Mouse (Mus musculus) lung, postnatal 36 days (tissue): ENCODE data around the gene Grcc10.

ENCODE experiments used
- DNase-seq: peaks from one replicate; pipeline ENCODE4 v3.0.0; 2022; ENCODE audit warnings: mixed read lengths

Gene Grcc10

DNA sequence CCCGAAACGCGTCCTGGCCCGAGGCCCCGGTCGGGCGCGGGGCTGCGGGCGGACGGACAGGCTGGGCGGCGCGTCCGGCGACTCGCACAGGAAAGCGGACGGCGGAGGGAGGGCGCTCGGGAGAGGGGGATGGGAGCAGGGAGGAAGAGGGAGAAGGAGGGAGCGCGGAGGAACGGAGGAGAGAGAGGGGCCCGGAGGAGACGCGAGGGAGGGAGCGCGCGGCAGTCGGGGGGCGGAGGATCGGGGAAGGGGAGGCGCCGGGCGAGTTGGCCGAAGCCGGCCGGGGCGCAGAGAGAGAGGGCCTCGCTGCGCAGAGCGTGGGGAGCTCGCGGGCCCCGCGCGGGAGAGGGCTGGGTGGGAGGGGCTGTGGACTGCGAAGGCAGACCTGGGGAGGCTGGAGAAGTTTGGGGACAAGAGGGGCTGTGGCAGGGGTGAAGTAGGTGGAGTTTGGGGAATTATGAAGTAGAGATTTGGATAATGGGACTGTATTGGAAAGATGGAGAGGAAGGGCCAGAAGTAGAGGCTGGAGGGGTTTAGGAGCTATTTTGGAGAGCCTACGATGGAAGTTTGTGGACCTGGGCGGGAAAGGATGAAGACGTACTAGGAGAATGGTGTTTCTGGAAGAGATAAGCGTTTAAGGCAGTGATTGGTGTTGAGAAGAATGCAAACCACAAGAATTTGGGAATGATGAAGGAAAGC lies 15.6 kb upstream of the Grcc10 start:
- peak; percentile 85 for DNase-seq

DNA sequence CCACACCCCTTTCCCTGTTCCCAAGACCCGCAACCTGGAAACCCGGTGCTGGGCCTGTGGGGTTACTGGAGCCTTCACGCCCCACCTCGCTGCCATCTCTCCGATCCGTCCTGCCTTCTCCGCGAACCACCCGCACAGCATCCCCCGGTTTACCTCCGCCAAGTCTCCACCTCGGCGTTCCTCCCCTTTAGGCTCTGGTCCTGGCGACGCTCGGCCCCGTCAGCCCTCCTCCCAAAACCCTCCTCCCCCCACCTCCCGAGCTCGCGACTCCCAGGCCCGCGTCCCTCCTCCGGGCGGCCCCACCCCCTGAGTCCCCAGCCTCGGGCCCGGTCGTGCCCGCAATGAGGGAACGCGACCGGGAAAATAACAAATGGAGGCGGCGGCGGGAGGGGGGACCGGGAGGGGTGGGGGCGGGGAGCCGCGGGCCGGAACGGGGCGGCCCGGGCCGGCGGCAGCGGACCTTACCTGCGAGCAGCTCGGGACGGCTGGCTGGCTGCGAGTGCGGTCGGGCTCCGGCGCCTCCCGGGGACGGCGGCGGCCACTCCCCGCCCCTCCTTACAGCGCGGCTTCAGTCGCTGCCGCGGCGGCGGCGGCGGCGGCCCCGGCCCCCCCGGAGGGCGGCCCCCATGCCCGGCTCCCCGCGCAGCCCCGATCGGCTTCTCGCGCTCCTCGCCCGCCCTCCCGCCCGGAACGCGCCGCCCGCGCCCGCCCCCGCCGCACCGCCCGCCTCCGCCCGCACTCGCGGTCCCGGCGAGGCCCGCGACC lies 14.8 kb upstream of the Grcc10 start, which contains the start of the genes Gm45234 and Atn1:
Gene Gm45234, minus strand, starts transcription at position 191 of the 765 bp plus-strand sequence.
Gene Atn1, minus strand, starts transcription at position 694 of the 765 bp plus-strand sequence.
- peak; percentile 79 for DNase-seq

DNA sequence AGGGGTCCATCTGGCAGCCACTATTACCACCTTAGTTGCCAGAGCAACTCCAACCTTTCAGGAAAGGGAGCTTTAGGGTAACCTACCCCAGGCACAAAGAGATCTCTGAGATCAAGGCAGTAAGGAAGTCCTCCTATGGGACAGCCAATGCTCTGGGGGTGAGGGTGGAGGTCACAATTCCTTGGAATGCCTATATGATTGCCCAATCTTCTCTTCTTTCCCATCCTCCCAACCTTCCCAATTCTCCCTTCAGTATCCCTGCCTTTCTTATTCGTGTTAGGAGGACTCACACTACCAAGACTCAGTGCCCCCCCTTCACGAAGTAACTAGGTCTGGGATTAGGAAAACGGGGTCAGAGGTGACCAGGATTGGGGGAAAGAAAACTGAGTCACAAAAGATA lies 14.1 kb upstream of the Grcc10 start:
- no peak for DNase-seq

DNA sequence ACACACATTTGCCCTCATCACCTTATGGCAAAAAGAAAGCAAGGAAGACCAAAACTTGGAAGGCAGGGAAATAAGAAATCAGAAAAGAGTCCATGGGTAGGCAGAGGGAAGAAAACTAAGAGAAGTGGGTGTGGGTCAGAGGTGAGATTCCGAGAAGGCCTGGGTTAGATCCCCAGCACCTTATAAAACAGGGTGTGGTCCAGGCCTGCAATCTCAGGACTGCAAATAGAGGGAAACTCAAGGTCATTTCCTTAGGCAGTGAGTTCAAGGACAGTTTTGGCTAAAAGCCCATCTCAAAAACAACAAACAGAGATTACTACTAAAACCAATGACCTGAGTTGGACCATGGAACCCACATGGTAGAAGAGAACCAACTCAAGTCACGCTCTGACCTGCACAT lies 12.7 kb upstream of the Grcc10 start:
- no peak for DNase-seq

DNA sequence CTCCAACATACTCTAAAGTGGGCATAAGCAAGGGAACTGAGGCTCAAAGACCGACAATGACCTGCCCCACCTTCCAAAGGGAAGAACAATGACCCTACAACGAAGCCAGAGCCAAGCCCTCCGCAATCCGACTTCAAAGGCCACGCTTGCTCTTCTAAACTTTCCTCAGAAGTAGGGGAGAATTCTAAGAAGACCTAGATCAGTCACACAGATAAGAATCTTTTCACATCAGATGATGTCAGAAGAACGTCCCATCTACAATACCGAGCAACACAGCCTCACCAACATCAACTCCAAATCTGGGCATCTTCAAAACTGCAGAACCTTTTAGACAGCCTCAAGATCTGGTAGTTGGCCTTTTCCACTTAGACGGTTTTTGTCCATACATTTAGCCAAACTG lies 9.2 kb upstream of the Grcc10 start:
- no peak for DNase-seq

DNA sequence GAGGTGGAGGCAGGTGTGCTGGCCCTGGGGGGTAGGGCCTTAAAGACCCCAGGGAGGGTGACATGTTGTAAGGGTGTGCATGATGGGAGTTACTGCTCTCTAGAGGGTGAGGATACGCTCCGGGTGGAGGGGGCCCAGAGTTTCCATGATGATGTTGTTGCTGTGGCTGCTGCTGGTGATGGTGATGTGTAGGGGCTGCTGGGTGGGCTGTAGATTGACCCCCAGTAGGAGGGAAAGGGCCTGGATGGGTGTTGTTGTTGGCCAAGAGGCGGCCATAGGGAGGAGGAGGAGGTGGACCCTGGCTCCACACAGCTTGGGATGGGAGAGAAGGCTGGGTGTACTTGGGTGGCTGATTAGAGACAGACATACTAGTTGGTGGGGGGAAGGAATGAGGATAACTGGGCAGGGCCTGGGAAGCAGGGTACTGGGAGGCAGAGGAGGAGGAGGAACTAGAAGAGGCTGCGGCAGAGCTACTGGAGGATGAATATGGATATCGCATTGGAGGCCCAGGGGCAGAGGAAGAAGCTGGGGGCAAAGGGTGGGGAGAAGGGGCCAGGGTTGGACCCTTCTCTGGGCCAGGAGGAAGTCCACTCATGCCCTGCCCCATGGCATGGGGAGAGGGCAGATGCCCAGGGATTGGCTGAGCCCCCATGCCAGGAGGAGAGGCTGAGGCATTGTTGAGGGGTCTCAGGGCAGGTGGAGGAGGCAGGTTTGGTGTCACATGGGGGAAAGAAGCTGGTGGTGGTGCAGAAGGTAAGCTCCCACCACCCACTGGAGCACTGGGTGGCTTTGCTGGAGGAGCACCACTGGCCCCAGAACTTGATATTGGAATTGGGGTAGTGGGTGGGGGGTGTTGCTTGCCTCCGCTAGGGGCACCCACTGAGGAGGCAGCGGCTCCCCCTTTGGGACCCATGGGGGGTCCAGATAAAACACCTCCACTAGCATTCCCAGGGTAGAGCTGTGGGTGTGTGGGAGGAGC lies 5.8 kb upstream of the Grcc10 start:
- DNase-seq = no peak

DNA sequence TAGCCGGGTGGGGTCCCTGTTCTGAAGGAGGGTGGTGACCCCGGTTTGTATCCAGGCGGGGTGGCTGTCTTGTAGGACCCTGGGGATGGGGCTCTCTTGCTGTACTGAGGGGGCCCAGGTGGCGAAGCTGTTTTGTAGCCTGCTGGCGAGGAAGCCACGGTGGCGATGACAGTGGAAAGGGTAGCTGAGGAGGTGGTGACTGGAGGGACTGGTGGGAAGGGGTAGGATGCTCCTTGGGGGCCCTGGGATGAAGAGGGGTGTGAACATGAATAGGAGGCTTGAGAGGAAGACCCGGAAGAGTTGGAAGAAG lies 5.1 kb upstream of the Grcc10 start:
- no peak for DNase-seq

DNA sequence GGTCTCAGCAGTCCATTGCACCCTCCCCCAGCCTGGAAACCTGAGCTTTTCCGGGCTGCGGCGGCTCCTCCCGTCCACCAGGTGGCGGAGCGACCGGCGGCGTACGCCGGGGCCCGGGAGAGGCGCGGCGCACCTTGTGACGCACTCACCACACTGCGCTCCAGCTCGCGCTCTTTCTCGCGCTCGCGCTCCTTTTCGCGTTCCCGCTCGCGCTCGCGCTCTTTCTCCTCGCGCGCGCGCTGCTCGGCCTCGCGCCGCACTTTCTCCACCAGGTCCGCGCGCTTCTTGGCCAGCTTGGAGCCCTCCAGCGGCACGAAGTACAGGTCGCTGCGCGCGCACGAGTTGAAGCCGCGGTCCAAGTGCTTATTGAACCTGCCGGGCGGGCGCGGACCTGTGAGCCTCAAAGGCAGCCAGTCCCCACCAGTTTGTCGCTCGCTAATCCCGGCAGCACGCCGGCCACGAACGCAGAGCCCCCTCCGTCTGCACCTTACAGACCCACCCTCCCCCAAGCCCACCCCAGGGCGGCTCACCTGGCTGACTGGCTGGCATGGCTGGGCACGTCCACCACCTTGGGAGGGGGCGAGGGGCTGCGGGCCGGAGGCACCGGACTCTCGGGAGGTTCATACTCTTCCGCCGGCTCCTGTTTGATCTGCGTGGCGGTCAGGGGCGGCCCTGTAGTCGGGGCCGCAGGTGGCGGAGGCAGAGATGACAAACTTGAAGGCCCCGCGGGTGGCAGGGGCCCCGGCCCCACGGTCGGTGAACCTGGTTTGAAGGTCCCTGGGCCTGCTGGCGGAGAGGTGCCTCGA lies 4.5 kb upstream of the Grcc10 start:
- DNase-seq = peak; percentile 94

DNA sequence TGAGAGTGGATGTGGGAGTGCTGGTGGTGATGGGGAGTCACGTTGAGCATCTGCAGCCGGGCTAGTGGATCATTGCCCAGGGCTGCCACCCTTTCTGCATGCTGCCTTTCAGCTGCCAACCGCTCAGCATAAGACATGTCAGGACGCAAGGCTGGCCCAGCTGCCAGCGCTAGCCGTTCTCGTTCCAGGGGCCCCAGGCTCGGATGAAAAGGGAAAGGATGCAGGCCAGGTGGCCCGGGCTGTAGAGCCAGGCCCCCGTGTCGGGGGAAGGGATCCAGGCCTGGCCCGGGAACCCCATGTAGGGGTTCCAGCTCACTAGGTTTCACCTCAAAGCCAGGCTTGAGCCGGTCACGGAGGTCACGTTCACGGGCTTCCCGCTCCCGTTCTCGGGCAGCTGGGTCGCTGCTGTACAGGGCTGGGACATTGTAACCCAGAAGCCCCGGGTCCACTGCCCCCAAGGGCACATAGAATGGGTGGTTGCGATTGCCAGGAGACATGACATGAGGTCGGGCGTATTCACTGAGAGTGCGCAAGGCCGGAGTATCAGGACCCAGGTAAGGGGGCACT lies 3.7 kb upstream of the Grcc10 start:
- DNase-seq = no peak

DNA sequence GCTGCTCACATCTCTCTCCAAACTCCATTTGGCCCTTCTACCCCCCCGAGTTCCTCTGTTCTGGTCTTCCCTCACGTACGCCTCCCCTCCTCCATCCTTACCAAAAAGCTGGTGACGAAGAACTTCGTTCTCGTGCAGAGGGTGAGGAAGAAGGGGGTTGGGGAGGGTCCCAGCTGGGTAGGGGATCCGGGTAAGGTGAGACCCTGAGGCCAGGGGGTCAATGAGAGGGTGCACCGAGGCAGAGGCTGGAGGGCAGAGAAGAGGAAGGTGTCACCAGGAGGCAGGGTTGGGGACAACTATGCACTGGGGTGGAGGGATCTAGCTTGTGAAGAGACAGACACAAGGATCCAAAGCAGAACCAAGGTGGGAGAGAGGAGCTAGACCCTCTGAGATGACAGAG lies 2.5 kb upstream of the Grcc10 start:
- DNase-seq = no peak

DNA sequence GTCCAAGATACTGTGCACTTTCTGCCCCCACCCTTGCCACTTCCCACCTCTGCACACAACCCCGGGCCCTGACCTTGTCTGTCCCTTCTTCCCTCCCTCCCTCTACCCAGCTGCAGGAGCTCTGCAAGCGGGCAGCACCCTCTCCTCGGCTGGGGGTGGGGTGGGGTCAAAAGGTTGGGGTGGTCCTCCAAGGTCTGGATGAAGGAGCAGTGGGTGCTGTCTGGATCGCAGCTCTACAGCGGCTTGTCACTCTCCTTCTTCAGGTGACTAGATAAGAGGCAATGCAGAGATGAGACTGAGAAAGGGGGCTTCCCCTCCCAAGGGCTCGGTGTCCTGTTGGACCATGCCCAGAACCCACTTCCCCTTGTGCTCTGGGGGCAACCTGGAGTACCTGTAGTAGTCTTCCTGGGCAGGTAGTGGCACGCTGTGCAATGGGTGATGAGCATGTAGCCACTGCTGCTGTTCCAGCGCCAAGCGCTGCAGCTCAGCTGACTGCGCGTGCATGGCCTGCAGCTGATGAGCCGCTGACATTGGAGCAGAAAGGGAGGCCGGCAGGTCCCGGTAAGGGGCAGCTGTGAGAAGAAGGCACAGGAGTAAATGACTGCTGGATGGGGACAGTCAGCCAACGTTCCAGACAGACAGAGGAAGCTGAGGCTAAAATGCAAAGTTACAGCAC lies 1.8 kb upstream of the Grcc10 start:
- DNase-seq = no peak

DNA sequence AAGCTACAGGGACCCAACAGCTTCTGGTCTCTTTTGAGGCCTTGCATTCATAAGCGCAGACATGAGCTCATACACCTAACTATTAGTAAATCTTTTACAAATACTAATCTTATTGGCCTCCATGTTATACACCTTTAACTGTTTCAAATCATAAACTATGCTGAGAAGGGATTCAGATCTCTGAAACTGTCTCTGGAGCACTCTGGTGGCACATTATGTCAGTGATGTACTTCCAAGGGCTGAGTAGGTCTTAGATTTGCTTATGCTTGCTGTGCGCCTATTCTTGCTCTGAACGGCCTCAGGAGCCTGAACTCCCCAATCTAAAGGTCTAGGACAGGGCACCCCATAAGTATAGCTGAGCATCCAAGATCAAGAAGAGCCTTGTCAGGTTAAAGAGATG lies 668 bp upstream of the Grcc10 start:
- no peak for DNase-seq

DNA sequence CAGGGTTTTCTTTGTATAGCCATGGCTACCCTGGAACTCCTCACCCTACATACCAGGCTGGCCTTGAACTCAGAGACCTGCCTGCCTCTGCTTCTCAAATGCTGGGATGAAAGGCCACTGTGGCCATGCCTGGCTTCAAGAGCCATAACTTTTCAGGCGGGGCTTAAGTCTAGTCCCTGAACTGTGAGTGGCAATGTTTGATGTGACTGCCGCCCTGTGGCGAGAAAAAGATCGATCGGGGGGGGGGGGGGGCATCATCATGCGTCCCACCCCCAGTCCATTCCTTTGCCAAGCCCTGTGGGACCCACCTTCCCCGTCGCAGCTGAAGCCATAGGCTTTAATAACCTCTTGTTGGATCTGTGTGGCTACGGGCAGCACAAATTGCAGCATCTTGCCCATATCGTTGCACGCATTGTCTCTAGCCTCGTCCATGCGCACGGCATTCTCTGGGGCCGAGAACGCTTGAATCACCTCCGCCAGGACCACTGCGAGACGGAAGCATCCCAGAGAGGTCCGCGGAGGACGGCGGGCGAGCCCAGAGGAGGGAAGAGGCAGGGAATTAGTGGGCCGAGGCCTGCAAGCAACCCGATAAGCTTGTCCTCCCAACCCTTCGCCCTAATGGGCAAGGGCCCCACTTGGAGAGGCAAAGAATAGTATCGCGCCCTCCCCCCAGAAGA lies 825 bp downstream of the Grcc10 start:
- DNase-seq = peak; percentile 79

DNA sequence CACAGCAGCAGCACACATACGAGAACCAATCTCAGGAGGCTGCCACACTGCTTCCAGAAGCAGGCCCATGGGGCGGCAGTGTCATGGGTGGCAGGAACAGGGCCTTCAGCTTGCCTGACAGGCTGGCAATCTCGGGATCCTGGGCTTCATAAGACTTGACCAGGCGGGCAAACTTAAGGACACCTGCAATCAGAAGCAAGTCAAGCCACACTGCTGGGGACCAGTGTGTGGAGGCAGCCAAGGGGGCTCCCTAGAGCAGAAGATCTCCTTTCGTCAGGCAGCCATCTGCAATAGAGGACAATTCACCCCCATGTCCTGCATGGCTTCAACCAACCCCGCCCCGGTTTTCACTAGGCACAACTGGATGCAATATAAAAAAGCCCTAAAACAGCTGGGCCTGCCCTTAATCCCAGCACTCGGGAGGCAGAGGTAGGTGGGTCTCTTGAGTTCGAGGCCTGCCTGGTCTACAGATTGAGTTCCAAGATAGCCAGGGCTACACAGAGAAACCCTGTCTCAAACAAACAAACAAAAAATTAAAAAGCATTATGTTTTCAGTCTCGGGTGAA lies 1.9 kb downstream of the Grcc10 start:
- no peak for DNase-seq

DNA sequence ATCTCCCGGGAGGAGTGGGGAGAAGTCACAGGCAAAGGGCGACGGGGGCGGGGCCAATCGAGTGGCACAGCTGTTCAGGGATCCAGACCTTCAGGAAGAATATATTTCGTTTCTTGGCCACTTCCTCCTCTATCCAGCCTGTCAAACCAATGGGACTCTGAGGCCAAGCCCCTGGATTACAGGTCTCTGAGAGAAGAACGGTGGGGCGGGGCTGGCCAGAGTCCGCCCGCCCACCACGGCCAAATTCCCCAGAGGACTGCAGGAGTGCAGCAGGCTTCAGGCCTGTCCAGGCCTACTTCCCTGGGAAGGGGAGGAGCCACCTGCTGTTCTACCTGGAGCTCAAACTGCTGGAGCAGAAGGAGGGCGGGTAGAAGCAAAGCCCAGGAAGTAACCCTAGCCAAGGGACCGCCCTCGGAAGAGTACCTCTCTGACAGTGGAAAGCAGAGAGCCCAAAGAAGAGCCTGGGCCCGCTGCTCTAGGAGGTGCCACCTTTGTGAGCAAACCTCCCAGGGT lies 2.6 kb downstream of the Grcc10 start, which contains the start of gene Ptpn6:
Gene Ptpn6, minus strand, starts transcription at position 204 of the 513 bp plus-strand sequence.
- DNase-seq = peak; percentile 92

DNA sequence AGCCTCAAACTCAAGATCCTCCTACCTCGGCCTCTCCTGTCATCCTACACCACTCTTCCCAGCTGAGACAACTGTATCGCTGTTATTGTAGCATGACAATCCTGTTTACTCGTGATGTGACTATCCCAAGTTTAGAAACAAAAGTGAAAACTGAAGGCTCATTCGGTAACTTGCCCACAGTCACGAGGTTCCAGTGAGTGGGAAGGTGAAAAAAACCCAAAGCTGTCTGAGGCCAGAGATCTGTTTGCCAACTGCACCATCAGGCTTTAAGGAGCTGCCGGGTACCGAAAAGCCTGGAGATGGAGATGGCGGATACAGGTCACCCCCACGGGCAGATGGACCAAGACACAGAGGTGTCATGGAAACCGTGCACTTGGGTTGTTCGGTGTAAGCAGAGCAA lies 4.1 kb downstream of the Grcc10 start:
- DNase-seq = no peak

DNA sequence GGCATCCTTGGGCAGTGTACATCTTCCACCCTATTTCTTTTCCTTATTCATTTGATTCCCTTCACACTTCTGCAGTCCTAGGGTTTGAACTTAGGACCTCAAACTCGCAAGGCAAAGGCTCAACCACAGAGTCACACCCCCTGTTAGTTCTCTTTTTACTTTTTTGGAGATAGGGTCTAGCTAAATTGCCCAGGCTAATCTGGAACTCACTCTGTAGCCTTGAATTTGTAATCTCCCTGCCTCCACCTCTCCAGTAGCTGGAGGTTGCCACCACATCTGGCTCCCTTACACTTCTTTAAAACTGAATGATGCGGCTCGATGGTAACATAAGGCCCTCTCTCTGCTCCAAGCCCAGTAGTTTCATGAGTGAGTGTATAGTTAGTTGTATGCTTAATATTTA lies 6.8 kb downstream of the Grcc10 start:
- no peak for DNase-seq

DNA sequence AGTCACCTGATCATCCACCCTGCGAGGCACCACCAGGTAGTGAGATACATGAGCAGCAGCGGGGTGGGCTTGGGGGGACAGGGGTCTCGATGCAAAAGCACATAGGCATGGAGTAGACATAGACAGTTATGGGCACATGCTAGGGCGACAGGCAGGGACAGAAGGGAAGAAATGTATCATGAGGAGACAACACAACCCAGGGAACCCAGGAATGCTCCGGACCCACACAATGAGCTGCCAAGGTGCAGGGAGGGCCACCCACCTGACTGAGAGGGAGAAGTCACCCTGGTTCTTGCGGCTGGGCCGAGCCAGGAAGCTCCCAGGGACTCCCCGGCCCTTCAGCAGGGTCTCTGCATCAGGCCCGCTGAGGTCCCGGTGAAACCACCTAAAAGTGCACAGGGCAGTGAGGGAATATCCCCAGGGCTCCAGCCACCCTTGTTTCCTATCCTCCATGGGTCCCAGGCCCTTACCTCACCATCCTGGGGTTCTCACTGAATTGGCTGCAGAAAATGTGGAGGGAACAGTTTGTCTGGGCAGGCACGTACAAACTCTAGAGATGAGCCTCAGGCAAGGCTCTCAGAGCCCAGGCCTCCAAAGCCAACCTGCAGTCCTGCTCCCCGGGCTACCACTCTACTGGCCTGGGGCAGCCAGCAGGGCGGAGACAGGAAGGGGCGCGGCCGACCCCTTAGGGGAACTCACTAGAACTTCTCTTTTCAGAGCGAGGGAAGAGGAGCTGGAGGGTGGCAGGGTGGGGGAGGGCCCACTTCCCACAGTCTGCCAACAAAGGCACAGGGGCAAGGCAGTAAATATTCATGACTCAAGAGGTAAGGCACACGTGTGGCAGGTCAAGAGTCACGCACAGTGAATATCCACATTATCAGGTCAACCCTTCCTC lies 8.5 kb downstream of the Grcc10 start:
- DNase-seq = peak; percentile 81

DNA sequence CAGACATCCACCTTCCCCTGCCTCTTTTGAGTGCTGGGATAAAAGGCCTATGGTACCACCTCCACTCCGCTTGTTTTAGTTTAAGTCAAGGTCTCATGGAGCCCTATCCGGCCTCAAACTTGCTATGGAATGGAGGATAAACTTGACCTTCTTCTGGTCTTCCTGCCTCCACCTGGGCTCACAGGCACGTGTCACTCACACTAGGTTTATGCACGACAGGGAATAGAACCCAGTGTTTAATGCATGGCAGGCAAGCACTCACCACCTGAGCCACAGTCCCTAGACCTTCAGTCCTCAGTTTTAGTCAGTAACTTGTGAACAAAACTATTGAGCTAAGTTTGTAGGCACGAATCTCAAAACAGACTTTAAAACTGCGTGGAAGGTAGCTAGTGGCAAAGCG lies 10.1 kb downstream of the Grcc10 start:
- DNase-seq = no peak
